Mouse (Mus musculus) forebrain, embryonic 11.5 days (tissue): ENCODE results near the gene Plce1. TPM values are rescaled to one million over a fixed set of nuclear protein-coding genes. Genes with fewer than 3 reads are reported as not detected.
A peak's percentile ranks its signal among the peaks of the same experiment; 100 is the strongest.

ENCODE experiments used
- ATAC-seq: fragments of 200-750 bp; cut with Nextera tagmentation; replicated peaks from 2 replicates; pipeline ENCODE4 v1.8.0; 2017; ENCODE audit warnings: moderate TSS enrichment; ENCODE audit not compliant: low FRiP score
- DNase-seq: peaks from one replicate; pipeline ENCODE4 v3.0.0-alpha.2; 2017; ENCODE audit warnings: low spot score
- H3K27ac ChIP-seq: fragments of 300-500 bp; sonication (generic); 2 replicates; pipeline ENCODE4 v1.5.1; 2014; ENCODE audit warnings: low read depth, low read length
- H3K27me3 ChIP-seq: fragments of 300-500 bp; sonication (generic); 2 replicates; pipeline ENCODE4 v1.6.1; 2014; ENCODE audit warnings: mild to moderate bottlenecking, low read length, mixed read lengths; ENCODE audit not compliant: control insufficient read depth, insufficient read depth
- H3K36me3 ChIP-seq: fragments of 300-500 bp; sonication (generic); 2 replicates; pipeline ENCODE4 v1.6.1; 2014; ENCODE audit warnings: mild to moderate bottlenecking, low read length, moderate library complexity, mixed read lengths; ENCODE audit not compliant: control insufficient read depth, insufficient read depth
- H3K4me1 ChIP-seq: fragments of 300-500 bp; sonication (generic); replicated peaks from 2 replicates; pipeline ENCODE4 v1.6.1; 2014; ENCODE audit warnings: low read length, mixed read lengths; ENCODE audit not compliant: control insufficient read depth, insufficient read depth
- H3K4me2 ChIP-seq: fragments of 300-500 bp; sonication (generic); 2 replicates; pipeline ENCODE4 v1.6.1; 2014; ENCODE audit warnings: low read depth, mild to moderate bottlenecking, low read length, moderate library complexity, mixed read lengths; ENCODE audit not compliant: severe bottlenecking
- H3K4me3 ChIP-seq: fragments of 300-500 bp; sonication (generic); 2 replicates; pipeline ENCODE4 v1.5.1; 2014; ENCODE audit warnings: low read depth, low read length
- H3K9ac ChIP-seq: fragments of 300-500 bp; sonication (generic); 2 replicates; pipeline ENCODE4 v1.6.1; 2014; ENCODE audit warnings: low read length
- H3K9me3 ChIP-seq: fragments of 300-500 bp; sonication (generic); 2 replicates; pipeline ENCODE4 v1.6.1; 2016; ENCODE audit warnings: low read length, mixed read lengths; ENCODE audit not compliant: control insufficient read depth
- WGBS: fragments of 180-500 bp; shearing (Covaris S2); extraction: QIAGEN DNeasy Blood & Tissue Kit; methylation state at CpG from one replicate; pipeline ENCODE4 v1.1.7; 2014; 5-methylcytosine and 5-hydroxymethylcytosine counted together
- polyA plus RNA-seq: library from polyadenylated mRNA; unstranded; fragments of >200 nt; fragmentation: Nextera tagmentation; extraction: Ambion mirVana; gene quantifications from 2 replicates; pipeline ENCODE4 v1.2.1, GENCODE M21; 2014

The Plce1 gene
- polyA plus RNA-seq, 1 experiment from 2014 or later: 4.4 TPM

GRCm38 (mm10) chr19:38787756-38788155 lies 306.8 kb downstream of the Plce1 start:
- no peak for DNase-seq

GRCm38 (mm10) chr19:38793563-38794045 lies 312.7 kb downstream of the Plce1 start:
- H3K36me3 ChIP-seq: peaks cover 3% of the 10 kb centered on the region
- no peak for DNase-seq
- WGBS: 95% methylated on average over 7 of the region's 7 CpGs

More at GRCm38 (mm10) chr19:38787756-38788155, 306.8 kb downstream of the Plce1 start:
- no peak overlapping the region for H3K9ac ChIP-seq
- H3K4me2 ChIP-seq: no peak overlapping the region
- no peaks in the 10 kb centered on the region for H3K27me3 ChIP-seq
- WGBS: 92% methylated on average over 6 of the region's 6 CpGs
- no peaks in the 10 kb centered on the region for H3K4me1 ChIP-seq
- no peaks in the 10 kb centered on the region for H3K9me3 ChIP-seq
- H3K36me3 ChIP-seq: peaks cover 3% of the 10 kb centered on the region
- ATAC-seq: no peak
- H3K4me3 ChIP-seq: no peak overlapping the region
- no peak overlapping the region for H3K27ac ChIP-seq

GRCm38 (mm10) chr19:38796546-38796945 lies 315.6 kb downstream of the Plce1 start:
- Histone ChIP-seq H3K27me3 (no peaks in the 10 kb centered on the region), H3K9ac (no peak overlapping the region), H3K27ac (no peak overlapping the region), H3K4me2 (no peak overlapping the region), H3K36me3 (peaks cover 3% of the 10 kb centered on the region), H3K4me1 (no peaks in the 10 kb centered on the region), H3K9me3 (no peaks in the 10 kb centered on the region), H3K4me3 (no peak overlapping the region)
- 88% methylated on average over 5 of the region's 5 CpGs for WGBS
- no peak for DNase-seq
- ATAC-seq: no peak

More at GRCm38 (mm10) chr19:38793563-38794045, 312.7 kb downstream of the Plce1 start:
- no peaks in the 10 kb centered on the region for H3K9me3 ChIP-seq
- no peak overlapping the region for H3K4me2 ChIP-seq
- H3K9ac ChIP-seq: no peak overlapping the region
- ATAC-seq: no peak
- H3K27ac ChIP-seq: no peak overlapping the region
- H3K4me3 ChIP-seq: no peak overlapping the region
- H3K4me1 ChIP-seq: no peaks in the 10 kb centered on the region
- H3K27me3 ChIP-seq: no peaks in the 10 kb centered on the region

GRCm38 (mm10) chr19:38798291-38798690 lies 317.4 kb downstream of the Plce1 start:
- ATAC-seq (no peak), DNase-seq (no peak)
- no peak overlapping the region for H3K4me3 ChIP-seq
- H3K9me3 ChIP-seq: no peaks in the 10 kb centered on the region
- H3K9ac ChIP-seq: no peak overlapping the region
- H3K27me3 ChIP-seq: no peaks in the 10 kb centered on the region
- H3K36me3 ChIP-seq: no peaks in the 10 kb centered on the region; the same call in 1 of the 2 replicates
- H3K27ac ChIP-seq: no peak overlapping the region
- H3K4me2 ChIP-seq: no peak overlapping the region
- 90% methylated on average over 1 of the region's 1 CpGs for WGBS
- H3K4me1 ChIP-seq: no peaks in the 10 kb centered on the region

GRCm38 (mm10) chr19:38798801-38799200 lies 317.9 kb downstream of the Plce1 start:
- no peak for ATAC-seq

GRCm38 (mm10) chr19:38818191-38818590 lies 337.3 kb downstream of the Plce1 start:
- Histone ChIP-seq H3K4me1 (no peaks in the 10 kb centered on the region), H3K4me2 (peak overlapping the region; percentile 87), H3K4me3 (peak overlapping the region; percentile 78), H3K9me3 (no peaks in the 10 kb centered on the region), H3K27me3 (no peaks in the 10 kb centered on the region), H3K9ac (peak overlapping the region; percentile 78), H3K36me3 (peaks cover under 1% of the 10 kb centered on the region; the same call in 1 of the 2 replicates), H3K27ac (no peak overlapping the region)
- no peak for ATAC-seq
- DNase-seq: no peak
- WGBS: 52% methylated on average over 8 of the region's 8 CpGs

More at GRCm38 (mm10) chr19:38798801-38799200, 317.9 kb downstream of the Plce1 start:
- 96% methylated on average over 6 of the region's 6 CpGs for WGBS
- no peak overlapping the region for H3K4me3 ChIP-seq
- no peaks in the 10 kb centered on the region for H3K4me1 ChIP-seq
- H3K36me3 ChIP-seq: no peaks in the 10 kb centered on the region; the same call in 1 of the 2 replicates
- no peak overlapping the region for H3K4me2 ChIP-seq
- no peak overlapping the region for H3K9ac ChIP-seq
- no peaks in the 10 kb centered on the region for H3K9me3 ChIP-seq
- H3K27me3 ChIP-seq: no peaks in the 10 kb centered on the region
- no peak overlapping the region for H3K27ac ChIP-seq
- no peak for DNase-seq

GRCm38 (mm10) chr19:38818766-38819426 lies 338.0 kb downstream of the Plce1 start, which contains the start of gene Noc3l:
Noc3l (minus strand) TSS chr19:38819237.
- under 1% methylated on average over 38 of the region's 38 CpGs for WGBS
- peak within 1 kb of the TSS; percentile 87 for H3K4me2 ChIP-seq
- no peaks in the 10 kb centered on the region for H3K36me3 ChIP-seq
- DNase-seq (peak; percentile 97), ATAC-seq (peak; percentile 97)
- H3K9ac ChIP-seq: peak within 1 kb of the TSS; percentile 78
- H3K4me3 ChIP-seq: peak within 1 kb of the TSS; percentile 78
- no peaks in the 10 kb centered on the region for H3K27me3 ChIP-seq
- H3K9me3 ChIP-seq: no peaks in the 10 kb centered on the region
- H3K4me1 ChIP-seq: no peaks in the 10 kb centered on the region
- peak within 1 kb of the TSS; percentile 48; the same call in 1 of the 2 replicates for H3K27ac ChIP-seq

- WGBS: 15% methylated on average over 16 of the region's 16 CpGs
- peak overlapping the region; percentile 48; the same call in 1 of the 2 replicates for H3K27ac ChIP-seq
These were observed 338.5 kb downstream of the Plce1 start for GRCm38 (mm10) chr19:38819427-38819802.

More at GRCm38 (mm10) chr19:38819427-38819802, 338.5 kb downstream of the Plce1 start:
- Histone ChIP-seq H3K9ac (peak overlapping the region; percentile 78), H3K27me3 (no peaks in the 10 kb centered on the region), H3K36me3 (no peaks in the 10 kb centered on the region), H3K9me3 (no peaks in the 10 kb centered on the region), H3K4me3 (peak overlapping the region; percentile 78), H3K4me1 (no peaks in the 10 kb centered on the region), H3K4me2 (peak overlapping the region; percentile 87)
- DNase-seq (no peak), ATAC-seq (peak; percentile 74)
